Mouse (Mus musculus): ENCODE measurements around the gene Astn1. TPM values are rescaled to one million over a fixed set of nuclear protein-coding genes. Genes with fewer than 3 reads are reported as not detected.

The Astn1 gene
- total RNA-seq, 2 experiments from 2014 or later: 173 to 179 TPM

DNA sequence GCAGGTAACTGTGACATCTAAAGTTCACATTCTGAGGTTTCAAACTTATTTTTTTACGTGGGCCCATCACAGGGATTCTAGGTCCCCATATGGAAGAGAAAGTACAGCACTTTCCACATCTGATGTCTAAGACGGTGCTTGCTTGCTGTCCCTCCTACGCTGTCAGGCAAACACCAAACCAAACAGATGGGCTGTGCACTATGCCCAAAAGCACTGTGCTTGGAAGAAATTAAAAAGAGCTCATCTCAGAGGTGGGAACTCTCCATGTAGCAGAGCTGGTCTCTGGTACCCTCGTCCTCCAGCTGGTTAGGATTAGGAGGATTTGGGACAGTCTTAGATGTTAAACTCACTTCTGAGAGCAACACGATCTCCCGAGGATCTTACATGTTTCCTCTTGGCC, 150.6 kb downstream of the Astn1 start:
- peak in 1 of 2 experiments; percentile 36 for DNase-seq (ENCODE audit: extremely low spot score in 1 of 2, low spot score in 1 of 2)

GRCm38 (mm10) chr1:158513572-158513971, 151.5 kb downstream of the Astn1 start:
- peak in 1 of 2 experiments; percentile 42 for DNase-seq (ENCODE audit: extremely low spot score in 1 of 2, low spot score in 1 of 2)

DNA sequence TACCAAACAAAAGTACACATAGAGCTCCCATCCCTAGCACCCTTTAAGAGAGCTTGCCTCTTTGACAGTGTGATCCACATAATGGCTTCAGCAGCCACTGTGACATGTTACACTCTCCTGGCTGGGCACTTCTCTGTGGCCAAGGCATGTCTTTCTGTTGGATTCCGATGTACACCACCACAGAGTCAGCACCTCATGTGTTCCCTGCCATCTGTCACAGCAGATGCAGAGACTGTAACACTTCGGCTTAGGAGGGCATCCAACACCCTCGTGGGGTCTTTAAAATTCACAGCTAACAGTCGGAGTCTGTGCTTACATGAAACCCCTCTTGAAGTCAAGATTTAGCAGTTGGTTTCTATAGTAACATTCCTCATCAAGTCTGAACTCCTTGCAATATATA, 154.5 kb downstream of the Astn1 start:
- DNase-seq (ENCODE audit: extremely low spot score in 1 of 2, low spot score in 1 of 2): no peak

- DNase-seq (ENCODE audit: extremely low spot score in 1 of 2, low spot score in 1 of 2): no peak
Observed at GRCm38 (mm10) chr1:158536195-158536594, 174.1 kb downstream of the Astn1 start.

- no peak for DNase-seq (ENCODE audit: extremely low spot score in 1 of 2, low spot score in 1 of 2)
Observed at GRCm38 (mm10) chr1:158536867-158537266, 174.8 kb downstream of the Astn1 start.

GRCm38 (mm10) chr1:158545095-158545494, 183.0 kb downstream of the Astn1 start:
- no peak for DNase-seq (ENCODE audit: extremely low spot score in 1 of 2, low spot score in 1 of 2)

DNA sequence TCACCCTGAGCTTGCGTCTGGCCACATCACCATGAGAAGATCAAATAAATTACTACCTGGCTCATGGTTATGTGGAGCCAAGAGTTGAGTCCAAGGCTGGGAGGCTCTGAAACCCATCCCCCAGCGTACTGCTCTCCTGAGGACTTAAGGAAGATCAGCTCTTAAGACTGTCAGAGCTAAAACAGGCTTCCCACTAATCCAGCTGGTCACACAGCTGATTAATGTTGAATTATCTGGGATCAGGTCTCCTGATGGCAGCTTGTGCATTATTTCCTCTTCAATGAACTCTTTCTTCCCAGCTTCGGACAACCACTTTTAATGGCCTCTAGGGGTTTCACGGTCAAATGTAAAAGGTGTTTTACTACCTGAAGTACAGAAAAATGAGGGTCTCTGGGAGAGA, 184.4 kb downstream of the Astn1 start:
- no peak for DNase-seq (ENCODE audit: extremely low spot score in 1 of 2, low spot score in 1 of 2)

- DNase-seq (ENCODE audit: extremely low spot score in 1 of 2, low spot score in 1 of 2): peak; percentile 17 to 23
Observed at GRCm38 (mm10) chr1:158547592-158548211, 185.6 kb downstream of the Astn1 start.

GRCm38 (mm10) chr1:158548319-158548718, 186.2 kb downstream of the Astn1 start:
- DNase-seq (ENCODE audit: extremely low spot score in 1 of 2, low spot score in 1 of 2): no peak

- DNase-seq (ENCODE audit: extremely low spot score in 1 of 2, low spot score in 1 of 2): no peak
Observed at GRCm38 (mm10) chr1:158549616-158550015, 187.5 kb downstream of the Astn1 start.

DNA sequence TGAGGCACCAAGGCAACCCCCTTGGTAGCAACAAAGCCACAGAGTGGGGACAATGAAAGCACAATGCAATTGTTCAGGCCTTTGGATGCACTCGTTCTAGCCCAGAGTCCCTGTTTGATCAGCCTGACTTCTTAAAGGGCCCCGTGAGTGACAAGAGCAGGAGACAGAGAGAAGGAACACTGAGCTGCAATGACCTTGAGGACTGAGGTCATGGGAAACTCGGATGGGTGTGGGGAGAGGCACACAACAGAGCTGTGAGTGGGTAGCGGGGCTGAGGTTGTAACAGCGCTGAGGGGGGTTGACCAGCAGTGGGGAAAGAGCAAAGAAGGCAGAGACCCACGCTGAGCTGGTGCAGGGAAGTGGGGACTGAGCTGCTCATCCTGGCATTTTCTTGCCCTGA, 189.9 kb downstream of the Astn1 start:
- no peak for DNase-seq (ENCODE audit: extremely low spot score in 1 of 2, low spot score in 1 of 2)

DNA sequence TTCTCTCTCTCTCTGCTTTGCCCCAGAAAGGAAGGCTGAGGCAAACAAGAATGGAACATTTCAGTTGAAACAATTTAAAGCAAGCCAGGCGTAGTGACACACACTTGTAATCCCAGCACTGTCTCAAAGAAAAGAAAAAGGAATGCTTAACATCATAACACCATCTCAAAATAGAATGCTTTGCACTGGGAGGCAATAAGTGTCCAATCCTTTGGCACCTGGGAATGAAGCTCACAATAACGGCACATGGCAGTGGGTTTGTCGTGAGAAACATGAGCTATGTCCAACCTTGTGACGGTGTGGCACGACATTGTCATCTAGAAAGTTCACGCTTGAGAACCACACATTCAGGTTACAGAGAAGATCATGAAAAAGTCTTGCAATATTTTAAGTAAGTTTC, 191.3 kb downstream of the Astn1 start:
- DNase-seq (ENCODE audit: extremely low spot score in 1 of 2, low spot score in 1 of 2): no peak

GRCm38 (mm10) chr1:158554020-158554505, 192.0 kb downstream of the Astn1 start:
- peak in 1 of 2 experiments; percentile 16 for DNase-seq (ENCODE audit: extremely low spot score in 1 of 2, low spot score in 1 of 2)

DNA sequence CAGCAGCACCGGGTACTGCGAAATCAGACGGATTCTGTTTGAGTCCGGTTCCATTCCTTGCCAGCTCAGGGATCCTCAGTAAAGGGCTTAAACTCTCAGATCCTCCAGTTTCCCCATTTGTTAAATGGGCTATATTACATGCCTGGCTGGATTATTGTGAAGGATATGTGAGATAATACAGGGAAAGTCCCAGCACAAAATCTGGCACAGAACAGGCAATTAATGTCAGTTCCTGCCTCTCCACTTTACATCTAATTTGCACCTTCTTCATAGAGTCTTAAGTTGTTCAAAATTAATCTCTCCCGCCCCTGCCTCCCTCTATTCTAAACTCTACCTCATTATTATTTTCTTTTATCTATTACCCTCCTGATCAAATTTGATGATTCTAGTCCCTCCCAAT, 211.1 kb downstream of the Astn1 start:
- no peak for DNase-seq (ENCODE audit: extremely low spot score in 1 of 2, low spot score in 1 of 2)

GRCm38 (mm10) chr1:158573597-158573996, 211.5 kb downstream of the Astn1 start:
- DNase-seq (ENCODE audit: extremely low spot score in 1 of 2, low spot score in 1 of 2): no peak

DNA sequence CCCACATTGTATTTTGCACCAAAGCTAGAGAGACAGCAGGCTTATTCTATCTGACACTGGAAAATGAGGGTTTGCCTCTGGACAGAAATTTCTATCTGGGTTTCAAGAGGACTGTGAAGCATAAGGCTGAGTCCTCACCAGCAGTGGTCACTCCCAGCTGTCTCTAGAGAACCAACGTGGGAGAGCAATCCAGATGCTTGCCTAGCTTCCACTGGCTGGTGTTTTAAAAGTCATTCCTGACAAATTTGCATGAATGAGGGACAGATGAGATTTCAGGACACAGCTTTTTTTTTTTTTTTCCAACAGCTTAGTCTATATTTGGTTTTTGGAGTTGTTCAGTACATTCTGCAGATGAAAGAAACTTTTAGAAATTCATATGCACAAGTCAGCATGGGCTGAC, 213.9 kb downstream of the Astn1 start:
- no peak for DNase-seq (ENCODE audit: extremely low spot score in 1 of 2, low spot score in 1 of 2)

DNA sequence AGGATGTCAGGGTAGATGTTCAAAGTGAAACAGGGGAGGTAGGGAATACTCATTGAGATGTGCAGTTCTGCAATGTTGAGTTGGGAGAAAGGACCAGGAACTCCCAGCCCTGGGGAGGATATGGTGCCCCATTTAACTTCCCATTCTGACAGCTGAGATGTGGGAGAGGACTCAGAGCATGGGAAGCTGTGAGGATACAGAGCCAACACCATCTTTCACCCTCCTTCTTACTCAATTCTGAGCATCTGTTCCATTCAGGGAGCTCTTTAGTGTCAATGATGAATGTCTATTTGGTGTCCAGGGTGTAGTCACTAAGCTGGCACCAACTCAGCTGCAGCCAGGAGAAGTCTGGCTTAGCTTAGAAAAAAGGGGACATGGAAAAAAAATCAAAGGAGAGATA, 219.7 kb downstream of the Astn1 start:
- DNase-seq (ENCODE audit: extremely low spot score in 1 of 2, low spot score in 1 of 2): no peak

DNA sequence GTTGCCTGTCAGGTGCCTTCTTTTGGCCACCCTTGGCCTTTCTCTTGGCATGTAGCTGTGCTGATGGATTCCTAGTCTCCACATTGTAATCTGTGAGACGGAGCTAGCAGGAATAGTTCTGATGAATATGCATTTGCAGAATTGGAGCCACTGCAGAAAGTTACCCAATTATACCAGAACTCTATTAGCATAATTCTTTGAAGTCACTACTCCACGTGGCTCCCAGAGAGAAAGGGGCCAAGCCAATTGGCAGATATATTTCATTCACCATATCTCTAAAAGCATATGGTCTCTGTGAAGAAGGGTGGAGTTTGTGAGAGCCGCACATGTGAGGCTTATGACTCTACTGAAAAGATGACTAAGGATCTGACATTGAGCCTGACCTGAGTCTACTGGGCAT, 226.8 kb downstream of the Astn1 start:
- DNase-seq (ENCODE audit: extremely low spot score in 1 of 2, low spot score in 1 of 2): no peak

DNA sequence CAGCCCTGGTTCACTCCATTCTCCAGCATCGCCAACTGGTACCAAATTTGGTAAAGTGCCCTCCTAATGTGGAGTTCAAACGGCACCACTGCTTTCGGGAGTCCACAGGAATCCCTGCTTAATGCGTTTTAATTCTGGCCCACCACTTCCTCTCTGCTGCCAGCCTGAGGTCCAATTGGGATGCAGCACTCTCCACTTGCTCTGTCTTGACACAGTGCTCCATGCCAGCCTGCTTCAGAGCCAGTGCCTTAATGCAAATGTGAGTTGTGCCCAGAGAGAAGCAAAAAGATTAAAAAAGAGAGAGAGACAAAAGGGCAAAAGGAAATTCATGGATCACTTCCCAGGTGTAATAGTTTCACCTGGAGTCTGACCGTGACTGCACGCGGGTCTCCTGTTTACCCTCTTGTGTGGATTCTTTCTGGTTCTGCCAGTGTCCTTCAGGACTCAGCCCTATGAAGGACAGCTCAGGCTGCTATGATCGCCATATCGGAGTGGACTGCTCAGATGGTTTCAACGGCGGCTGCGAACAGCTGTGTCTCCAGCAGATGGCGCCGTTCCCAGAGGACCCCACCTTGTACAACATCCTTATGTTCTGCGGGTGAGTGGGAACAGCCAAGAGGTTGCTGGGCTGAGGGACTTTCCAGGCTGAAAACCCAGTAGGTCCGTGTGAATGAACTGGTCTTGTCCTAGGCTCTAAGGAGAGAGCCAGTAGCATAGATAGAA, 234.8 kb downstream of the Astn1 start:
- peak in 1 of 2 experiments; percentile 70 for DNase-seq (ENCODE audit: extremely low spot score in 1 of 2, low spot score in 1 of 2)

DNA sequence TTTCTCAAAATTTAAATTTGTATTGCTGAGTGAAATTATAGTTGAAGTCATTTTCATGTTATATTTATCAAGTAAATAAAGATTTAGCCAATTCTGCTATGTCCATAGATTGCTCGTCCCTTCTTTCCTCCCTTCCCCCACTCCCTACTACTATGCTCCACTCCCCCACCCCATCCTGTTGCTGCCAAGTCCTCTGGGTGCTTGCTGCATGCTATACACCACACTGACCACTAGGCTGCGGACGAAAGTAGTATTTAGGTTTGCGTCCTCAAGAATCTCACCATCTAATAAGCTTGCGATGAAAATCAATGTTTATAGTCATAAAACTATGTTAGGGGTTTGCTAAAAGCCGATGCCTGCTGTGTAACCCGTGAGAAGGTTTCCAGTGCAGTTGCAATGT, 235.9 kb downstream of the Astn1 start:
- no peak for DNase-seq (ENCODE audit: extremely low spot score in 1 of 2, low spot score in 1 of 2)

GRCm38 (mm10) chr1:158599435-158599834, 237.4 kb downstream of the Astn1 start:
- no peak for DNase-seq (ENCODE audit: extremely low spot score in 1 of 2, low spot score in 1 of 2)

DNA sequence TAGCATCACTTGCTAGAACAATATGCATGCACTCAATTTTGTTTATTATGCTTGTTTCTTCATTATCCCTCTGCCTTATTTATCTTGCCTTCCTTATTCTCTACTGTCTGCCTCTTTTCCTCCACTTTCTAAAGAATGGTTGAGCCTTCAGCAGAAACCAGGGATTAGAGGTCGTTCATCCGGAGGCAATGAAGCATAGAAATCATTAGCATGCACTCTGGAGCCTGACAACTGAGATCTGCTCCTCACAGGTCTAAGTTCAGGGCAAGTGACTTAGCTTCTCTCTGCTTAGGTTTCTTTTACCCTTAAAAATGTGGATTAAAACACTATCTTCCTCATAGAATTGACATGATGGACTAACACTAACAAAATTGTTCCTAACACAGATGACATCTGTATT, 241.0 kb downstream of the Astn1 start:
- DNase-seq (ENCODE audit: extremely low spot score in 1 of 2, low spot score in 1 of 2): no peak

All from layer of hippocampus, postnatal 25 days (tissue).